8 mouse cellular contexts compared by ENCODE assay signal in the genomic region with DNA sequence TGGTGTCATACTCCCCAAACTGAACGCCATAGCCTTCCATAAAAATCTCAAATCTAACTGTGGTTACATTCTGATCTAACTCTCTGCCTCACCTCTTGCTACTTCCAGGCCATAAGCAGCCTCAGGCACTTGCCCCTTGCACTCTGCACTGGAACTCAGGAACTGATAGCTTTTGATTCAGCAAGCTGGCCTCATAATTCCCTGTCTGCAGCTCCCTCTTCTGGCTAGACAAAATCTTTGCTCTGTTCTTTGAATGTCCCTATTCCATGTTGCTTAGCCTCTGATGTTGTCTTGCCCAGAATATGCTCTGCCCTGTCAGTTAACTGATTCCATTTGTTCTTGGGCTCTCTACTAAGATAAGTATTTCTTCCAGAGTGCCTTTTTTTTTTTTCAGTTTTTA. TPM values are rescaled to one million over a fixed set of nuclear protein-coding genes. Genes with fewer than 3 reads are reported as not detected.
DNase-seq lines count a peak whose midpoint lies in the region; ATAC-seq and TF ChIP-seq lines count a peak whose summit lies in the region.

No protein-coding gene starts in this region.

- 0 out of 2 replicates have a peak, but pooled peaks have one; percentile 56 for ATAC-seq in stomach, postnatal 0 days (ENCODE audit: low FRiP score, low TSS enrichment)

- H3K36me3 ChIP-seq in stomach, postnatal 0 days (ENCODE audit: control insufficient read depth, insufficient read depth, low read length): no peaks in the 10 kb centered on the region

- H3K9ac ChIP-seq in stomach, postnatal 0 days (ENCODE audit: low read length): no peak overlapping the region

- TF ChIP-seq POLR2A in lung, adult 2 months (IDR thresholded peaks at IDR 0.05; ENCODE audit: borderline replicate concordance, extremely low read depth, low read depth, low read length): no peak

- no peaks in the 10 kb centered on the region for H3K27me3 ChIP-seq in stomach, postnatal 0 days (ENCODE audit: control insufficient read depth, insufficient read depth, low read length)

- WGBS in lung, adult 2 months: 42% methylated on average over 1 of the region's 1 CpGs
- 67% methylated on average over 1 of the region's 1 CpGs for WGBS in stomach, postnatal 0 days

- TF ChIP-seq CTCF in lung, adult 2 months (IDR thresholded peaks at IDR 0.05; ENCODE audit: insufficient read depth, low read length): peak; percentile 44; the same call in 1 of the 2 replicates
- TF ChIP-seq CTCF in stomach, postnatal 0 days (IDR thresholded peaks at IDR 0.05; ENCODE audit: low read depth): peak; percentile 81

- H3K4me1 ChIP-seq in lung, adult 2 months (ENCODE audit: control insufficient read depth, insufficient read depth, low read length): no peaks in the 10 kb centered on the region; the same call in 1 of the 2 replicates
- no peaks in the 10 kb centered on the region for H3K4me1 ChIP-seq in stomach, postnatal 0 days (replicated peaks; ENCODE audit: control insufficient read depth, insufficient read depth)

- no peak overlapping the region for H3K4me2 ChIP-seq in stomach, postnatal 0 days (replicated peaks; ENCODE audit: low read depth)

- no peak overlapping the region for H3K4me3 ChIP-seq in lung, adult 2 months (replicated peaks; ENCODE audit: extremely low read depth, low read depth, low read length)
- H3K4me3 ChIP-seq in stomach, postnatal 0 days (ENCODE audit: low read depth, low read length): no peak overlapping the region

- peak; percentile 39 for DNase-seq in layer of hippocampus, adult 11-12 months (ENCODE audit: low spot score)
- DNase-seq in layer of hippocampus, adult 9-11 months: no peak
- DNase-seq in ES-CJ7 (ENCODE audit: low read depth, low spot score): peak; percentile 76
- peak; percentile 24 to 50 for DNase-seq in cerebellum, postnatal 25 days
- DNase-seq in induced T-regulatory cell, adult 2 months (ENCODE audit: low read depth): peak; percentile 69
- DNase-seq in lung, adult 2 months: no peak
- DNase-seq in stomach, postnatal 0 days (ENCODE audit: low spot score): peak; percentile 46
- DNase-seq in ovary, postnatal 36 days (ENCODE audit: low spot score): no peak

- H3K9me3 ChIP-seq in stomach, postnatal 0 days (ENCODE audit: control insufficient read depth, low read length): no peaks in the 10 kb centered on the region

- H3K27ac ChIP-seq in stomach, postnatal 0 days (replicated peaks): no peak overlapping the region

- TF ChIP-seq EP300 in stomach, postnatal 0 days (optimal IDR thresholded peaks at IDR 0.05): no peak

RNA-seq across cellular contexts. Expression of a gene that starts 17.6 kb away (rescaled TPM):
- 18.4 and 25.6 TPM in 2 replicates for polyA plus RNA-seq in lung, adult 2 months (2012; rRNA removed)
- 5.1 and 5.2 TPM in 2 replicates for polyA plus RNA-seq in stomach, postnatal 0 days (2015; fragmentation: Nextera tagmentation; extraction: Ambion mirVana)

RNA-seq across cellular contexts. Expression of a gene that starts 18.5 kb away (rescaled TPM):
- polyA plus RNA-seq in lung, adult 2 months (2012; rRNA removed): 11.1 and 15.4 TPM in 2 replicates
- polyA plus RNA-seq in stomach, postnatal 0 days (2015; fragmentation: Nextera tagmentation; extraction: Ambion mirVana): 17.2 and 20.0 TPM in 2 replicates

Comparison
In these comparisons a context has a peak if more than half of its experiments do, and no peak if none do; other contexts are left out.
1. DNase-seq: peak in layer of hippocampus, adult 11-12 months (single experiment), ES-CJ7 (single experiment), cerebellum, postnatal 25 days (2 of 2), induced T-regulatory cell, adult 2 months (single experiment) and stomach, postnatal 0 days (single experiment); none in layer of hippocampus, adult 9-11 months (single experiment), lung, adult 2 months (single experiment) and ovary, postnatal 36 days (single experiment).